22 mouse cellular contexts compared by ENCODE assay signal in the genomic region with DNA sequence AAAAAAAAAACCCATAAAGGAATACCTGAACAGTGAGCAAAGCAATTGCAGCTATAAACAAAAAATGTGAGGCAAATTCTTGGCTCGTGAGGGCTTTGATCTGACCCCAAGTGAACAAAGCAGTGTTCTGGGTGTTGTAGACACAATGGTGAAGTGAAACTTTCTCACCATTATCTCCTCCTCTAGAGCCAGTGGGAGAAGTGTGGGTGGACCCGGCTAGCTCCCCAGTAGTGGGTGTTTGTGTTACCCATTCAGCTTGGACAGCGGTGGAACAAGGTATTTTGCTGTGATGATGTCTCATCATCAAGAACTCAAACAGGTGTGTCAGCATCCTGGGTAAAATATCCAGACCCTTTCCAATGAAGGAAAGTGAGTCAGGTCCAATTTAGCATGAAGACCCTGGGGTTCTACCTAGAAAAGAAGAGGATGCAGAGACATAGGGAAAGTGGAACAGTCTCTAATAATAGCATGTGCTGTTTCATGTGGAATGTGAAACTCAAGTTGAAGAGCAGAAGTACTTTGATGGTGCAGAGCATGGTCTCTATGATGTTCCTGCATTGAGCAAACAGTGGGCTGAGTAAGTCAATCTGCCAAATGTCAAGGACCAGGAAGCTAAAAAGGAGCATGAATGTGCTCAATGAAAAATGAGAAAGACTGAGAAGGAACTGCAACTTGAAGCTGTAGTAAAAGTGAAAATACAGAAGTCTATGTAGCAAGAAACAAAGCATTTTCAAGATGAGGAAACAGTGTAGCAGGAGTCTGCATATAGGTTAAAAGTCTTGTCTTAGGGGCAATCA. TPM values are rescaled to one million over a fixed set of nuclear protein-coding genes. Genes with fewer than 3 reads are reported as not detected.
DNase-seq lines count a peak whose midpoint lies in the region; ATAC-seq and TF ChIP-seq lines count a peak whose summit lies in the region.
"Had no signal": no experiment of that assay in that cellular context is flagged by ENCODE, and none has a peak within 500 bp of the region (broad histone marks: within the 10 kb centered on the region; RNA-seq: fewer than 3 reads in every experiment).

No protein-coding gene starts in this region.

- no peaks in the 10 kb centered on the region for H3K9me3 ChIP-seq in lung, embryonic 16.5 days (ENCODE audit: control insufficient read depth, low read length)
- no peaks in the 10 kb centered on the region for H3K9me3 ChIP-seq in midbrain, postnatal 0 days (ENCODE audit: low read length)
- no peaks in the 10 kb centered on the region for H3K9me3 ChIP-seq in neural tube, embryonic 15.5 days (replicated peaks)
- H3K9me3 ChIP-seq: hindbrain, embryonic 12.5 days; limb, embryonic 12.5 days; lung, embryonic 15.5 days had no signal

- peak; percentile 47; the same call in 1 of the 2 replicates for ATAC-seq in lung, embryonic 16.5 days (ENCODE audit: low read depth)
- ATAC-seq in midbrain, postnatal 0 days (ENCODE audit: low FRiP score): no peak
- ATAC-seq in neural tube, embryonic 15.5 days (ENCODE audit: low FRiP score): no peak
- ATAC-seq: intestine, postnatal 0 days had no signal

- H3K9ac ChIP-seq in lung, embryonic 16.5 days (ENCODE audit: low read length): no peak overlapping the region
- H3K9ac ChIP-seq in midbrain, postnatal 0 days (replicated peaks; ENCODE audit: low read length, poor library complexity, severe bottlenecking): no peak overlapping the region
- no peak overlapping the region for H3K9ac ChIP-seq in neural tube, embryonic 15.5 days (replicated peaks)
- H3K9ac ChIP-seq: hindbrain, embryonic 12.5 days; limb, embryonic 12.5 days; liver, embryonic 14.5 days; lung, embryonic 15.5 days had no signal

- no peak overlapping the region for H3K4me2 ChIP-seq in lung, embryonic 16.5 days (ENCODE audit: low read depth, low read length)
- no peak overlapping the region for H3K4me2 ChIP-seq in midbrain, postnatal 0 days (ENCODE audit: low read depth, low read length, poor library complexity, severe bottlenecking)
- H3K4me2 ChIP-seq in neural tube, embryonic 15.5 days: no peak overlapping the region
- H3K4me2 ChIP-seq: heart, embryonic 11.5 days; hindbrain, embryonic 12.5 days; limb, embryonic 12.5 days; lung, embryonic 15.5 days; midbrain, embryonic 11.5 days had no signal

- WGBS in lung, embryonic 16.5 days: 80% methylated on average over 3 of the region's 3 CpGs
- 60% methylated on average over 3 of the region's 3 CpGs for WGBS in macrophage (ENCODE audit: missing documents)
- WGBS in midbrain, postnatal 0 days: 86% methylated on average over 3 of the region's 3 CpGs
- WGBS in neural tube, embryonic 15.5 days: 84% methylated on average over 3 of the region's 3 CpGs

- no peak for TF ChIP-seq CTCF in midbrain, postnatal 0 days (IDR thresholded peaks at IDR 0.05)

- DNase-seq in lung, postnatal 10 days: no peak
- no peak for DNase-seq in right cerebral cortex, adult 18-20 months
- no peak for DNase-seq in midbrain, postnatal 0 days (ENCODE audit: low spot score)
- DNase-seq: adrenal gland, postnatal 25 days; cerebellum, adult 11 months; cerebellum, postnatal 10 days; gastrocnemius, adult 2 months; heart, postnatal 14 days; kidney, postnatal 25 days; layer of hippocampus, postnatal 36 days; thymus, postnatal 25 days had no signal

- no peak overlapping the region for H3K27ac ChIP-seq in lung, embryonic 16.5 days (ENCODE audit: low read length)
- 0 out of 2 replicates have a peak overlapping the region, but pooled peaks have one; percentile 21 for H3K27ac ChIP-seq in brown adipose tissue, adult 24 weeks (replicated peaks; ENCODE audit: low read depth, low read length)
- peak overlapping the region; percentile 74 for H3K27ac ChIP-seq in macrophage
- H3K27ac ChIP-seq in midbrain, postnatal 0 days (ENCODE audit: low read depth, low read length): no peak overlapping the region
- no peak overlapping the region for H3K27ac ChIP-seq in neural tube, embryonic 15.5 days (replicated peaks)
- H3K27ac ChIP-seq: gastrocnemius, adult 2 months; hindbrain, embryonic 12.5 days; limb, embryonic 12.5 days; liver, embryonic 14.5 days; lung, embryonic 15.5 days had no signal

- H3K36me3 ChIP-seq in lung, embryonic 16.5 days (ENCODE audit: control insufficient read depth, insufficient read depth, low read length): no peaks in the 10 kb centered on the region
- no peaks in the 10 kb centered on the region for H3K36me3 ChIP-seq in macrophage (ENCODE audit: inconsistent target)
- H3K36me3 ChIP-seq in midbrain, postnatal 0 days (ENCODE audit: insufficient read depth, low read length): no peaks in the 10 kb centered on the region
- H3K36me3 ChIP-seq in neural tube, embryonic 15.5 days: no peaks in the 10 kb centered on the region
- H3K36me3 ChIP-seq: hindbrain, embryonic 12.5 days; limb, embryonic 12.5 days; lung, embryonic 15.5 days had no signal

- H3K79me2 ChIP-seq in macrophage (ENCODE audit: inconsistent target): no peaks in the 10 kb centered on the region; the same call in 1 of the 2 replicates

- no peak overlapping the region for H3K4me3 ChIP-seq in lung, embryonic 16.5 days (ENCODE audit: low read length)
- no peak overlapping the region for H3K4me3 ChIP-seq in brown adipose tissue, adult 24 weeks (ENCODE audit: insufficient read depth, low read depth, low read length)
- no peak overlapping the region for H3K4me3 ChIP-seq in macrophage (ENCODE audit: inconsistent target)
- no peak overlapping the region for H3K4me3 ChIP-seq in midbrain, postnatal 0 days (ENCODE audit: low read depth, low read length)
- H3K4me3 ChIP-seq in neural tube, embryonic 15.5 days (replicated peaks): no peak overlapping the region
- H3K4me3 ChIP-seq: gastrocnemius, adult 2 months; hindbrain, embryonic 12.5 days; limb, embryonic 12.5 days; lung, embryonic 15.5 days had no signal

- H3K27me3 ChIP-seq in lung, embryonic 16.5 days (ENCODE audit: control insufficient read depth, insufficient read depth, low read depth, low read length): no peaks in the 10 kb centered on the region
- H3K27me3 ChIP-seq in midbrain, postnatal 0 days (ENCODE audit: insufficient read depth, low read length): no peaks in the 10 kb centered on the region
- H3K27me3 ChIP-seq in neural tube, embryonic 15.5 days (replicated peaks): no peaks in the 10 kb centered on the region
- H3K27me3 ChIP-seq: hindbrain, embryonic 12.5 days; limb, embryonic 12.5 days; lung, embryonic 15.5 days had no signal

- H3K4me1 ChIP-seq in lung, embryonic 16.5 days (replicated peaks; ENCODE audit: control insufficient read depth, insufficient read depth, low read length): no peaks in the 10 kb centered on the region
- peaks cover 9% of the 10 kb centered on the region for H3K4me1 ChIP-seq in brown adipose tissue, adult 24 weeks (ENCODE audit: control insufficient read depth, insufficient read depth, insufficient read length, low read length)
- H3K4me1 ChIP-seq in midbrain, postnatal 0 days (ENCODE audit: insufficient read depth, low read length): no peaks in the 10 kb centered on the region
- H3K4me1 ChIP-seq in neural tube, embryonic 15.5 days: no peaks in the 10 kb centered on the region
- H3K4me1 ChIP-seq: hindbrain, embryonic 12.5 days; limb, embryonic 12.5 days; lung, embryonic 15.5 days had no signal

RNA-seq across cellular contexts. Expression of a gene that starts 34.3 kb away (rescaled TPM):
- polyA plus RNA-seq in lung, embryonic 16.5 days (2015; fragmentation: Nextera tagmentation; extraction: Ambion mirVana): 40.7 and 53.8 TPM in 2 replicates
- polyA plus RNA-seq in brown adipose tissue, adult 24 weeks (2012; ENCODE audit: insufficient read depth, insufficient read length, missing spikeins): 1,463 and 1,631 TPM in 2 replicates
- 100 to 1,000 TPM in 8 of 26 experiments, 10 to 100 TPM in 17, 1 to 10 TPM in 1; 9.6 to 358 (median 52.5) TPM for total RNA-seq in macrophage (2018; cell fraction: chromatin; rRNA removed)
- 100 to 1,000 TPM in 25 of 26 experiments, 10 to 100 TPM in 1; 65.8 to 754 (median 283) TPM for total RNA-seq in macrophage (2018; cell fraction: cytosol; rRNA removed)
- total RNA-seq in macrophage (2018; cell fraction: nucleus; rRNA removed): 1,000 to 10,000 TPM in 1 of 26 experiments, 100 to 1,000 TPM in 15, 10 to 100 TPM in 10; 47.4 to 1,012 (median 148) TPM
- polyA plus RNA-seq in macrophage (2018): 128 to 1,439 TPM (median 932 TPM) in 3 replicates
- total RNA-seq in midbrain, postnatal 0 days (2014; rRNA removed): 2.2 and 2.6 TPM in 2 replicates
- polyA plus RNA-seq in midbrain, postnatal 0 days (2015; fragmentation: Nextera tagmentation; extraction: Ambion mirVana): 1.9 and 2.2 TPM in 2 replicates
- polyA plus RNA-seq in neural tube, embryonic 15.5 days (2015; fragmentation: Nextera tagmentation; extraction: Ambion mirVana): 3.0 and 6.5 TPM in 2 replicates

Comparison
In these comparisons a context has a peak if more than half of its experiments do, and no peak if none do; other contexts are left out.
1. H3K27ac ChIP-seq: peak in brown adipose tissue, adult 24 weeks (single experiment) and macrophage (single experiment); none in lung, embryonic 16.5 days (single experiment), midbrain, postnatal 0 days (single experiment) and neural tube, embryonic 15.5 days (single experiment).